Mouse (Mus musculus) intestine, postnatal 0 days (tissue): ENCODE measurements around the gene Pitpnc1. TPM values are rescaled to one million over a fixed set of nuclear protein-coding genes. Genes with fewer than 3 reads are reported as not detected.

Experiments
- ATAC-seq: fragments of 200-750 bp; cut with Nextera tagmentation; 2 replicates; pipeline ENCODE4 v1.8.0; 2017; ENCODE audit warnings: mild to moderate bottlenecking, moderate TSS enrichment, moderate library complexity
- H3K27ac ChIP-seq: fragments of 300-500 bp; sonication (generic); 2 replicates; pipeline ENCODE4 v1.5.1; 2014; ENCODE audit warnings: mild to moderate bottlenecking, low read depth, low read length, moderate library complexity
- H3K27me3 ChIP-seq: fragments of 300-500 bp; sonication (generic); replicated peaks from 2 replicates; pipeline ENCODE4 v1.6.1; 2014; ENCODE audit warnings: low read length, mixed read lengths; ENCODE audit not compliant: control insufficient read depth, insufficient read depth
- H3K36me3 ChIP-seq: fragments of 300-500 bp; sonication (generic); 2 replicates; pipeline ENCODE4 v1.6.1; 2014; ENCODE audit warnings: mild to moderate bottlenecking, moderate library complexity; ENCODE audit not compliant: control insufficient read depth, insufficient read depth
- H3K4me1 ChIP-seq: fragments of 300-500 bp; sonication (generic); replicated peaks from 2 replicates; pipeline ENCODE4 v1.6.1; 2014; ENCODE audit warnings: antibody characterized with exemption, low read length, mixed read lengths; ENCODE audit not compliant: control insufficient read depth, insufficient read depth
- H3K4me2 ChIP-seq: fragments of 300-500 bp; sonication (generic); replicated peaks from 2 replicates; pipeline ENCODE4 v1.6.1; 2014; ENCODE audit warnings: low read depth, mild to moderate bottlenecking, moderate library complexity
- H3K4me3 ChIP-seq: fragments of 300-500 bp; sonication (generic); 2 replicates; pipeline ENCODE4 v1.5.1; 2014; ENCODE audit warnings: low read depth, low read length
- H3K9ac ChIP-seq: fragments of 300-500 bp; sonication (generic); 2 replicates; pipeline ENCODE4 v1.6.1; 2014; ENCODE audit warnings: mild to moderate bottlenecking, low read depth, low read length
- H3K9me3 ChIP-seq: fragments of 300-500 bp; sonication (generic); 2 replicates; pipeline ENCODE4 v1.6.1; 2016; ENCODE audit warnings: mixed run types; ENCODE audit not compliant: control insufficient read depth
- CTCF ChIP-seq: sonication (generic); IDR thresholded peaks from 2 replicates; pipeline ENCODE4 v1.5.1; 2016; ENCODE audit warnings: low read depth, mild to moderate bottlenecking, control low read depth, antibody characterized with exemption, moderate library complexity
- WGBS: fragments of 180-500 bp; shearing (Covaris S2); extraction: QIAGEN DNeasy Blood & Tissue Kit; methylation state at CpG from one replicate; pipeline ENCODE4 v1.1.7; 2014; 5-methylcytosine and 5-hydroxymethylcytosine counted together
- polyA plus RNA-seq: library from polyadenylated mRNA; unstranded; fragments of >200 nt; fragmentation: Nextera tagmentation; extraction: Ambion mirVana; gene quantifications from 2 replicates; pipeline ENCODE4 v1.2.1, GENCODE M21; 2015

Pitpnc1 gene
- polyA plus RNA-seq, 1 experiment from 2014 or later, result 4.4 TPM

DNA sequence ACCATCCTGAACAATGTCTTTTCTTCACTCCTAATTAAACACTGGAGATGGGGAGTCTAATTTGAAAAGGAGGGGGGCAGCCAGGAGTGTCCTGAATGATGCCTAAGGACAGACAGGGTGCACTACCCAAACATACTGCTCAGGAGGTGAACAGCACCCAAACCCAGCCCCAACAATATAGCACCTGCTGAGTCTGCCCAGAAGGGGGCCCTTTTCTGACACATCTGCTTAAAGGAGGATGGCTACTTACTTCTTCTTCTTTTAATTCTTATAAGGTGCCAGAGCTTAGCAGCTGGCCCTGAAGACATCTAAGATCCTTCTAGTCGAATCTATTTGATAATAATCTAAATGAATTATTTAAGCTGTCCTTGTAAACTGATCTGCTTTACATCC lies 247.3 kb downstream of the Pitpnc1 start:
- ATAC-seq, result no peak
- Histone ChIP-seq H3K4me3 (no peak overlapping the region), H3K9ac (no peak overlapping the region), H3K9me3 (no peaks in the 10 kb centered on the region), H3K4me2 (no peak overlapping the region), H3K27ac (no peak overlapping the region), H3K27me3 (no peaks in the 10 kb centered on the region), H3K4me1 (no peaks in the 10 kb centered on the region), H3K36me3 (no peaks in the 10 kb centered on the region)
- TF ChIP-seq CTCF, result no peak
- 45% methylated on average over 1 of the region's 1 CpGs for WGBS

DNA sequence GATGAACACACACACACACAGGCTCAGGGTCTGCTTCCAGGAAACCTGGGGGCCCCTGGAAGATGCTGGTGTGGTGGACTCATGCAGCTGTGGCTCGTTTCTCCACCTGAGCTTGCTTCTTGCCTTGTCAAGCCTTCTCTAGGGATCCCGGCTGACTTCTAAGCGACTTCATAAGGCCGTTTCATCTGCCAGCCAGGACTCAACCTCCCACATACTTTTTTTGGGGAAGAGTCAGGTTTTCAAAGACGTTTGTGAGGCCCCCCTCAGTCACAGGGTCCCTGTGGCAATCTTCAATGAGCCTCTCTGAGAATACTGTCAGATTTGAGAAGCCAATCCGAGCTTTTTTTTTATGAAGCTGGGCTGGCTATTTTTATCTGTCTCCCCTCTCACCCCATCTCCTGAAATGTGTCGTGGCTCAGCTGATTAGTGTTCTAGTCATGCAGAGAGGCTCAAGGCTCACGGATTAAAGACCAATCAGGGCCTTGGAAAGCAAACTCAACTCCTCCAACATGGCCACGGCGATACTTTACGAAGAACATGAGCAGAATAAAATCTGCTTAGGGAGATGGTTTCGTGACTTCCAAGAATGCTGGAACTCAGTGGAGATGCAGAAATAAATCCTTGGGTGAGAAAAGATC lies 247.8 kb downstream of the Pitpnc1 start:
- no peak for TF ChIP-seq CTCF
- WGBS, result 75% methylated on average over 12 of the region's 12 CpGs

DNA sequence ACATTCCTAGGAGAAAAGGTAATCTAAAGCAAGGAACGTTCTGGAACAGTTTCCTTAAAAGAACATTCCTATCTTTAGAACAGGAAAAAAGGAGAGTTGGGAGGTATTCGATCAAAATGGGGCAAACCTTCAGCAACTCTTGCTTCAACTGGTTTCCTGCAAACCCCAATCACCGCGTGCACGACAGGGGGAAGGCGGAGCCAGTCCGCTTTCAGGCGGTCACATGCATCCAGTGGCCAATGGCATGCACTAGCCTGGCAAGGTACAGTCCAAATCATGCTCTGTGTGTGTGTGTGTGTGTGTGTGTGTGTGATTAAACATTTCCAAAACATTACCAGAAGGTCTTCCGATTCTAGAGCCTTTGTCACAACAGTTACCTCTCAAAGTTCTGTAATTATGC lies 255.4 kb downstream of the Pitpnc1 start:
- Histone ChIP-seq H3K9ac (no peak overlapping the region), H3K36me3 (no peaks in the 10 kb centered on the region), H3K27ac (no peak overlapping the region), H3K4me1 (no peaks in the 10 kb centered on the region), H3K4me3 (no peak overlapping the region), H3K9me3 (no peaks in the 10 kb centered on the region), H3K4me2 (no peak overlapping the region), H3K27me3 (no peaks in the 10 kb centered on the region)
- no peak for TF ChIP-seq CTCF
- no peak for ATAC-seq
- 78% methylated on average over 9 of the region's 9 CpGs for WGBS

More for the DNA sequence above, 247.8 kb downstream of the Pitpnc1 start:
- no peaks in the 10 kb centered on the region for H3K4me1 ChIP-seq
- no peaks in the 10 kb centered on the region for H3K9me3 ChIP-seq
- ATAC-seq, result no peak
- no peak overlapping the region for H3K9ac ChIP-seq
- no peaks in the 10 kb centered on the region for H3K36me3 ChIP-seq
- no peak overlapping the region for H3K4me2 ChIP-seq
- H3K4me3 ChIP-seq, result no peak overlapping the region
- no peaks in the 10 kb centered on the region for H3K27me3 ChIP-seq
- H3K27ac ChIP-seq, result no peak overlapping the region

DNA sequence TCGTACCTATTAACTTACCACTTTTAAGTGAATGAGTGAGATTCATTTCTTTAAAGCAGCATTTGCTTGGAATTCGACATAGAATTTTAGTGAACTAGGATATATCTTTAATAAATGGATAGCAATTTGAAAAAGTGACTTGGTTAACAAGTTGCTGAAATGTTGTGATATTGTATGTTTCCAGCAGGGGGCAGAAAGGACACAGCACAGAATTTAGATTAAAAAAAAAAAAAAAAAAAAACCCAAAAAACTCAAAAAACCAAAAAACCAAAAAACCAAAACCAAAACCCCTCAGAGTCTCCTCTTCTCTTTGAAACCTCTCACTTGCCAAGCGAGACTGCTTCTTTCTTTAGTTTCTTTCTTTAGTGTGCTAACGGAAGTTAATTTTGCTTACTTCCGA lies 256.8 kb downstream of the Pitpnc1 start:
- no peak overlapping the region for H3K4me2 ChIP-seq
- no peaks in the 10 kb centered on the region for H3K36me3 ChIP-seq
- TF ChIP-seq CTCF, result peak; percentile 65
- no peak overlapping the region for H3K9ac ChIP-seq
- no peak for ATAC-seq
- no peaks in the 10 kb centered on the region for H3K4me1 ChIP-seq
- WGBS, result 73% methylated on average over 5 of the region's 5 CpGs
- no peaks in the 10 kb centered on the region for H3K9me3 ChIP-seq
- no peak overlapping the region for H3K27ac ChIP-seq
- H3K27me3 ChIP-seq, result no peaks in the 10 kb centered on the region
- H3K4me3 ChIP-seq, result no peak overlapping the region

DNA sequence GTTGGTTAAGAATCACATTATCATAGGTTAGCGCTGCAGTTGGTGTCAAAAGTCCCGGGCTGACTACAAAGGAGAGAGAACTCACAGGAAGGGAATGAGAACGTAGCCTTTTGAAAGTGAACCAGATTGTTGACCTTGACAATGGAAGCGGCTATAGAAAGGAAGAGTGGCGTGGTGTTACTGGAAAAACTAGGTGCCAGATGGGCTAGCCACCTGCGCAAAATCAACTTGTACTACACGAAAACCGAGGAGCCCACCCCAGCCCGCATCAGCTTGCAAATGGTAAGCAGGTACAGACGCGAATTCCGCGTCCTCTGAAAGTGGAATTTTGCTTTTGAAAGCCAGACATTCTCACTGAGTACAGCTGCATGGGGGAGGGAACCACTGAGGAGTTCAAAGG lies 260.7 kb downstream of the Pitpnc1 start:
- H3K4me1 ChIP-seq, result no peaks in the 10 kb centered on the region
- no peaks in the 10 kb centered on the region for H3K9me3 ChIP-seq
- H3K36me3 ChIP-seq, result no peaks in the 10 kb centered on the region
- H3K9ac ChIP-seq, result no peak overlapping the region
- TF ChIP-seq CTCF, result no peak
- no peak for ATAC-seq
- WGBS, result 85% methylated on average over 13 of the region's 13 CpGs
- no peak overlapping the region for H3K4me3 ChIP-seq
- no peaks in the 10 kb centered on the region for H3K27me3 ChIP-seq
- no peak overlapping the region for H3K4me2 ChIP-seq
- no peak overlapping the region for H3K27ac ChIP-seq

DNA sequence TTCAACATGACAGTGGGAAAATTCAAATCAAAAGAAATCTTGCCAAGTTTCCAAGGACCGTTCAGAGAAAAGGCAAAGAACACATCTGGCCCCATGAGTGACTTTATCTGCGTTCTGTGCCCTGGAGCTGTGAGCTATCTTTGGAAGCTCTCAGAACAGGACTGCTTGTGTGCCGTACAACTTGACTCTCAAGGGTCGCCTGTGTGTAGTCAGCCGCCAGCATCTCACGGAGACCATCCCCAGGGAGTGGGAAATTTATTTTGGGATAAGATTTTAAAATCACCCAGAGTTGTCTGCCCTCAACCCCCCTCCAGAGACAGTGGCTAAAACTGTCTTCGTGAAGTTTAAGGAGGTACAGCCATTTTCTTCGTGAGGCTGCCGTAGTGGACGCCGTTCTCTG lies 268.7 kb downstream of the Pitpnc1 start:
- H3K9ac ChIP-seq, result no peak overlapping the region
- H3K4me2 ChIP-seq, result no peak overlapping the region
- no peaks in the 10 kb centered on the region for H3K36me3 ChIP-seq
- H3K4me3 ChIP-seq, result no peak overlapping the region
- H3K27ac ChIP-seq, result no peak overlapping the region
- no peaks in the 10 kb centered on the region for H3K4me1 ChIP-seq
- no peak for TF ChIP-seq CTCF
- 84% methylated on average over 11 of the region's 11 CpGs for WGBS
- H3K9me3 ChIP-seq, result no peaks in the 10 kb centered on the region
- ATAC-seq, result no peak
- H3K27me3 ChIP-seq, result no peaks in the 10 kb centered on the region

DNA sequence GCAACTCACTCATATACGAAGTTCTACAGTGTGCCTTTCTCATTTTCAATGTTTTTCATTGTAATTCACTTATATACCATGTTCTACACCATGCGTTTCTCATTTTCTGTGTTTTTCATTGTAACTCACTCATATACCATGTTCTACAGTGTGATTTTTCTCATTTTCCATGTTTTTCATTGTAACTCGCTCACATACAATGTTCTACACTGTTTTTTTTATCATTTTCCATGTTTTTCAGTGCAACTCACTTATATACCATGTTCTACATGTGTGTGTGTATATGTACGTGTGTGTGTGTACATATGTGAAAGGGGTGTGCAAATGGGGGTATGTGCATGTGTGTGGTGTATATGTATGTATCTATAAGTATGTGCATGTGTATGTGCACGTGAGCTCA lies 271.2 kb downstream of the Pitpnc1 start:
- no peaks in the 10 kb centered on the region for H3K36me3 ChIP-seq
- H3K9ac ChIP-seq, result no peak overlapping the region
- no peak for TF ChIP-seq CTCF
- H3K4me2 ChIP-seq, result no peak overlapping the region
- no peak overlapping the region for H3K27ac ChIP-seq
- H3K27me3 ChIP-seq, result no peaks in the 10 kb centered on the region
- no peaks in the 10 kb centered on the region for H3K9me3 ChIP-seq
- H3K4me1 ChIP-seq, result no peaks in the 10 kb centered on the region
- no peak for ATAC-seq
- 83% methylated on average over 5 of the region's 5 CpGs for WGBS
- no peak overlapping the region for H3K4me3 ChIP-seq
